Mouse (Mus musculus) heart, adult 2 months (tissue): ENCODE data around the gene Cst12. TPM values are rescaled to one million over a fixed set of nuclear protein-coding genes. Genes with fewer than 3 reads are reported as not detected.
"Not testable (repeated sequence)": the region's sequence is repeated elsewhere in the genome, so short reads cannot be mapped to it uniquely, and the experiment has no call there.

Source experiments
- DNase-seq, 2 experiments: peaks; one replicate each; pipeline ENCODE4 v3.0.0; 2021
- H3K27ac ChIP-seq: fragments of 200-600 bp; 2 replicates; pipeline ENCODE4 v1.8.1; 2022
- H3K27me3 ChIP-seq: fragments of 200-500 bp; 2 replicates; pipeline ENCODE4 v1.6.1; 2012; ENCODE audit warnings: mild to moderate bottlenecking, low read length, inconsistent platforms, mixed read lengths; ENCODE audit not compliant: control insufficient read depth, insufficient read depth
- H3K36me3 ChIP-seq: fragments of 200-500 bp; 2 replicates; pipeline ENCODE4 v1.6.1; 2012; ENCODE audit warnings: low read length, inconsistent platforms; ENCODE audit not compliant: control insufficient read depth, insufficient read depth
- H3K4me1 ChIP-seq: fragments of 200-500 bp; 2 replicates; pipeline ENCODE4 v1.6.1; 2011; ENCODE audit warnings: low read length; ENCODE audit not compliant: control insufficient read depth, insufficient read depth
- H3K4me3 ChIP-seq: fragments of 200-600 bp; 2 replicates; pipeline ENCODE4 v1.8.1; 2022
- H3K79me2 ChIP-seq: fragments of 200-500 bp; replicated peaks from 2 replicates; pipeline ENCODE4 v1.6.1; 2012; ENCODE audit warnings: mild to moderate bottlenecking, inconsistent platforms, low read length, moderate library complexity, mixed read lengths; ENCODE audit not compliant: control insufficient read depth, insufficient read depth
- H3K9ac ChIP-seq: fragments of 200-500 bp; 2 replicates; pipeline ENCODE4 v1.6.1; 2012; ENCODE audit warnings: low read depth, mild to moderate bottlenecking, control low read depth, inconsistent platforms, low read length, mixed read lengths
- CTCF ChIP-seq: fragments of 200-600 bp; IDR thresholded peaks from 2 replicates; pipeline ENCODE4 v1.8.1; 2022; ENCODE audit warnings: antibody characterized with exemption, mild to moderate bottlenecking, moderate library complexity
- EP300 ChIP-seq: fragments of 200-500 bp; IDR thresholded peaks from 2 replicates; pipeline ENCODE4 v1.6.1; 2011; ENCODE audit warnings: low read depth, low read length, control low read depth; ENCODE audit not compliant: insufficient read depth
- POLR2A ChIP-seq: fragments of 200-500 bp; IDR thresholded peaks from 2 replicates; pipeline ENCODE4 v1.6.1; 2011; ENCODE audit warnings: mild to moderate bottlenecking, low read depth, low read length, control low read depth; ENCODE audit not compliant: insufficient read depth
- WGBS: fragments of 180-500 bp; shearing (Covaris S2); methylation state at CpG from one replicate; pipeline ENCODE4 v1.1.7; 2018; 5-methylcytosine and 5-hydroxymethylcytosine counted together
- intact Hi-C: fragments of 180-260 bp; cut with DNase I; formaldehyde crosslinking; loops from one replicate; pipeline ENCODE4 v1.15.1; 2025
- polyA plus RNA-seq: library from polyadenylated mRNA; depleted of rRNA; stranded (reverse); fragments of >200 nt; gene quantifications from 2 replicates; pipeline ENCODE4 v1.2.3, GENCODE M21; 2012
- total RNA-seq, 2 experiments: library from RNA; stranded (reverse); gene quantifications; 2 replicates each; pipeline ENCODE4 v1.2.3; 2021

Cst12 gene
- total and polyA plus RNA-seq, 3 experiments, result 0.50 TPM; not detected in 2

- Histone ChIP-seq H3K9ac (no peak overlapping the region), H3K4me1 (no peaks in the 10 kb centered on the region), H3K27me3 (no peaks in the 10 kb centered on the region; the same call in 1 of the 2 replicates), H3K79me2 (no peaks in the 10 kb centered on the region), H3K27ac (no peak overlapping the region), H3K4me3 (no peak overlapping the region), H3K36me3 (no peaks in the 10 kb centered on the region)
- DNase-seq, result no peak
- 60% methylated on average over 1 of the region's 1 CpGs for WGBS
- no peak for TF ChIP-seq EP300
- no peak for TF ChIP-seq CTCF
- TF ChIP-seq POLR2A, result no peak
- intact Hi-C loops, result loop anchor here (5.0 kb wide), 1 partner anchor 98 kb away; no protein-coding TSS in a partner anchor
Measured at GRCm38 (mm10) chr2:148754310-148754846, 34.8 kb upstream of the Cst12 start.

- no peak for DNase-seq
Measured at GRCm38 (mm10) chr2:148763648-148764388, 25.3 kb upstream of the Cst12 start.

GRCm38 (mm10) chr2:148771397-148771796 is 17.8 kb upstream of the Cst12 start, which contains the start of gene Cst11:
Gene Cst11, minus strand, starts transcription at chr2:148771497.
- WGBS, result 78% methylated on average over 4 of the region's 4 CpGs
- intact Hi-C loops, DNase-seq, H3K36me3 ChIP-seq, H3K27ac ChIP-seq, H3K79me2 ChIP-seq, H3K4me3 ChIP-seq, H3K4me1 ChIP-seq, H3K27me3 ChIP-seq, H3K9ac ChIP-seq: not testable (repeated sequence)

More at GRCm38 (mm10) chr2:148763648-148764388, 25.3 kb upstream of the Cst12 start:
- Histone ChIP-seq H3K27ac (no peak overlapping the region), H3K36me3 (no peaks in the 10 kb centered on the region), H3K4me3 (no peak overlapping the region), H3K27me3 (no peaks in the 10 kb centered on the region), H3K9ac (no peak overlapping the region), H3K4me1 (no peaks in the 10 kb centered on the region), H3K79me2 (no peaks in the 10 kb centered on the region)
- TF ChIP-seq EP300 (no peak), CTCF (no peak), POLR2A (no peak)
- intact Hi-C loops, result no loop called here
- WGBS, result 100% methylated on average over 1 of the region's 1 CpGs

- TF ChIP-seq CTCF (no peak), EP300 (no peak), POLR2A (no peak)
- H3K36me3 ChIP-seq, result no peaks in the 10 kb centered on the region
- H3K27ac ChIP-seq, result no peak within 1 kb of the TSS
- DNase-seq, result no peak
- H3K27me3 ChIP-seq, result no peaks in the 10 kb centered on the region
- H3K4me1 ChIP-seq, result no peaks in the 10 kb centered on the region
- intact Hi-C loops, result no loop called here
- WGBS, result 8% methylated on average over 1 of the region's 1 CpGs
- H3K79me2 ChIP-seq, result no peaks in the 10 kb centered on the region
- H3K9ac ChIP-seq, result no peak within 1 kb of the TSS
- no peak within 1 kb of the TSS for H3K4me3 ChIP-seq
Measured at GRCm38 (mm10) chr2:148781709-148782108, 7.5 kb upstream of the Cst12 start, which contains the start of gene 8030411F24Rik. Gene 8030411F24Rik, plus strand, starts transcription at chr2:148782009.

- H3K4me1 ChIP-seq, result no peaks in the 10 kb centered on the region
- 83% methylated on average over 1 of the region's 1 CpGs for WGBS
- DNase-seq, result no peak
- H3K27ac ChIP-seq, result no peak within 1 kb of the TSS
- no peaks in the 10 kb centered on the region for H3K79me2 ChIP-seq
- no peak for TF ChIP-seq CTCF
- no peak for TF ChIP-seq EP300
- no peak for TF ChIP-seq POLR2A
- H3K9ac ChIP-seq, result no peak within 1 kb of the TSS
- no peak within 1 kb of the TSS for H3K4me3 ChIP-seq
- intact Hi-C loops, result no loop called here
- H3K27me3 ChIP-seq, result no peaks in the 10 kb centered on the region
- H3K36me3 ChIP-seq, result no peaks in the 10 kb centered on the region
Measured at GRCm38 (mm10) chr2:148798485-148798884, 9.3 kb downstream of the Cst12 start, which contains the start of gene Cst8. Gene Cst8, plus strand, starts transcription at chr2:148798785.

GRCm38 (mm10) chr2:148801491-148801921 is 12.3 kb downstream of the Cst12 start:
- Histone ChIP-seq H3K9ac (no peak overlapping the region), H3K4me1 (no peaks in the 10 kb centered on the region), H3K36me3 (no peaks in the 10 kb centered on the region), H3K4me3 (no peak overlapping the region), H3K27me3 (no peaks in the 10 kb centered on the region), H3K27ac (no peak overlapping the region), H3K79me2 (no peaks in the 10 kb centered on the region)
- TF ChIP-seq EP300, result no peak
- no peak for TF ChIP-seq CTCF
- TF ChIP-seq POLR2A, result no peak
- DNase-seq, result no peak
- intact Hi-C loops, result no loop called here
- WGBS, result 21% methylated on average over 3 of the region's 3 CpGs
